Mouse (Mus musculus): ENCODE data around the gene Klc1. TPM values are rescaled to one million over a fixed set of nuclear protein-coding genes. Genes with fewer than 3 reads are reported as not detected.

Gene Klc1
- total and polyA plus RNA-seq, 2 experiments from 2014 or later: 596 to 640 TPM

- no peak overlapping the region for H3K27ac ChIP-seq (ENCODE audit: low read depth, low read length)
- H3K9me3 ChIP-seq (ENCODE audit: low read length): no peaks in the 10 kb centered on the region
- no peaks in the 10 kb centered on the region for H3K36me3 ChIP-seq (ENCODE audit: insufficient read depth)
- 81% methylated on average over 2 of the region's 2 CpGs for WGBS
- no peaks in the 10 kb centered on the region for H3K27me3 ChIP-seq (ENCODE audit: insufficient read depth, low read length)
- H3K9ac ChIP-seq: no peak overlapping the region
- TF ChIP-seq CTCF (IDR thresholded peaks at IDR 0.05; ENCODE audit: low read depth): no peak
- no peaks in the 10 kb centered on the region for H3K4me1 ChIP-seq (ENCODE audit: insufficient read depth)
- no peak overlapping the region for H3K4me3 ChIP-seq (ENCODE audit: low read depth, low read length)
- ATAC-seq (no peak), DNase-seq (no peak)
- no peak overlapping the region for H3K4me2 ChIP-seq (ENCODE audit: low read depth)
These were observed 15.2 kb upstream of the Klc1 start for GRCm38 (mm10) chr12:111743419-111743818.

- ATAC-seq: no peak
- 74% methylated on average over 11 of the region's 11 CpGs for WGBS
- Histone ChIP-seq H3K36me3 (ENCODE audit: insufficient read depth) (no peaks in the 10 kb centered on the region), H3K4me3 (ENCODE audit: low read depth, low read length) (no peak overlapping the region), H3K27ac (ENCODE audit: low read depth, low read length) (no peak overlapping the region), H3K4me1 (ENCODE audit: insufficient read depth) (no peaks in the 10 kb centered on the region), H3K9ac (no peak overlapping the region), H3K27me3 (ENCODE audit: insufficient read depth, low read length) (no peaks in the 10 kb centered on the region), H3K9me3 (ENCODE audit: low read length) (no peaks in the 10 kb centered on the region), H3K4me2 (ENCODE audit: low read depth) (no peak overlapping the region)
- no peak for TF ChIP-seq CTCF (IDR thresholded peaks at IDR 0.05; ENCODE audit: low read depth)
- no peak for DNase-seq
These were observed 14.6 kb upstream of the Klc1 start for GRCm38 (mm10) chr12:111743981-111744423.

GRCm38 (mm10) chr12:111745274-111745673 is 13.4 kb upstream of the Klc1 start:
- H3K9ac ChIP-seq: no peak overlapping the region
- TF ChIP-seq CTCF (IDR thresholded peaks at IDR 0.05; ENCODE audit: low read depth): no peak
- DNase-seq: no peak
- WGBS: 78% methylated on average over 6 of the region's 6 CpGs
- no peaks in the 10 kb centered on the region for H3K9me3 ChIP-seq (ENCODE audit: low read length)
- ATAC-seq: no peak
- H3K4me1 ChIP-seq (ENCODE audit: insufficient read depth): no peaks in the 10 kb centered on the region
- H3K36me3 ChIP-seq (ENCODE audit: insufficient read depth): no peaks in the 10 kb centered on the region
- no peak overlapping the region for H3K4me3 ChIP-seq (ENCODE audit: low read depth, low read length)
- H3K27ac ChIP-seq (ENCODE audit: low read depth, low read length): no peak overlapping the region
- H3K27me3 ChIP-seq (ENCODE audit: insufficient read depth, low read length): no peaks in the 10 kb centered on the region
- H3K4me2 ChIP-seq (ENCODE audit: low read depth): no peak overlapping the region

- H3K9me3 ChIP-seq (ENCODE audit: low read length): no peaks in the 10 kb centered on the region
- H3K27ac ChIP-seq (ENCODE audit: low read depth, low read length): no peak overlapping the region
- H3K4me3 ChIP-seq (ENCODE audit: low read depth, low read length): no peak overlapping the region
- ATAC-seq (peak; percentile 62), DNase-seq (no peak)
- WGBS: 66% methylated on average over 5 of the region's 5 CpGs
- no peaks in the 10 kb centered on the region for H3K27me3 ChIP-seq (ENCODE audit: insufficient read depth, low read length)
- TF ChIP-seq CTCF (IDR thresholded peaks at IDR 0.05; ENCODE audit: low read depth): no peak
- no peak overlapping the region for H3K4me2 ChIP-seq (ENCODE audit: low read depth)
- no peaks in the 10 kb centered on the region for H3K36me3 ChIP-seq (ENCODE audit: insufficient read depth)
- H3K9ac ChIP-seq: no peak overlapping the region
- H3K4me1 ChIP-seq (ENCODE audit: insufficient read depth): no peaks in the 10 kb centered on the region
These were observed 12.6 kb upstream of the Klc1 start for GRCm38 (mm10) chr12:111746091-111746490.

- Histone ChIP-seq H3K27me3 (ENCODE audit: insufficient read depth, low read length) (no peaks in the 10 kb centered on the region), H3K36me3 (ENCODE audit: insufficient read depth) (no peaks in the 10 kb centered on the region), H3K4me2 (ENCODE audit: low read depth) (no peak overlapping the region), H3K9me3 (ENCODE audit: low read length) (no peaks in the 10 kb centered on the region), H3K9ac (no peak overlapping the region), H3K27ac (ENCODE audit: low read depth, low read length) (no peak overlapping the region), H3K4me3 (ENCODE audit: low read depth, low read length) (no peak overlapping the region), H3K4me1 (ENCODE audit: insufficient read depth) (no peaks in the 10 kb centered on the region)
- DNase-seq: no peak
- no peak for TF ChIP-seq CTCF (IDR thresholded peaks at IDR 0.05; ENCODE audit: low read depth)
- WGBS: 87% methylated on average over 7 of the region's 7 CpGs
- ATAC-seq: no peak
These were observed 11.2 kb upstream of the Klc1 start for GRCm38 (mm10) chr12:111747421-111747820.

GRCm38 (mm10) chr12:111750739-111751138 is 7.9 kb upstream of the Klc1 start:
- H3K4me2 ChIP-seq (ENCODE audit: low read depth): no peak overlapping the region
- ATAC-seq: no peak
- no peaks in the 10 kb centered on the region for H3K27me3 ChIP-seq (ENCODE audit: insufficient read depth, low read length)
- TF ChIP-seq CTCF (IDR thresholded peaks at IDR 0.05; ENCODE audit: low read depth): no peak
- no peak overlapping the region for H3K4me3 ChIP-seq (ENCODE audit: low read depth, low read length)
- H3K36me3 ChIP-seq (ENCODE audit: insufficient read depth): no peaks in the 10 kb centered on the region
- no peak overlapping the region for H3K27ac ChIP-seq (ENCODE audit: low read depth, low read length)
- 94% methylated on average over 3 of the region's 3 CpGs for WGBS
- DNase-seq: no peak
- H3K9ac ChIP-seq: no peak overlapping the region
- no peaks in the 10 kb centered on the region for H3K4me1 ChIP-seq (ENCODE audit: insufficient read depth)
- no peaks in the 10 kb centered on the region for H3K9me3 ChIP-seq (ENCODE audit: low read length)

- no peak for TF ChIP-seq CTCF (IDR thresholded peaks at IDR 0.05; ENCODE audit: low read depth)
- DNase-seq: no peak
- Histone ChIP-seq H3K4me3 (ENCODE audit: low read depth, low read length) (no peak overlapping the region), H3K9ac (no peak overlapping the region), H3K27me3 (ENCODE audit: insufficient read depth, low read length) (no peaks in the 10 kb centered on the region), H3K4me2 (ENCODE audit: low read depth) (no peak overlapping the region), H3K27ac (ENCODE audit: low read depth, low read length) (no peak overlapping the region), H3K36me3 (ENCODE audit: insufficient read depth) (no peaks in the 10 kb centered on the region), H3K4me1 (ENCODE audit: insufficient read depth) (no peaks in the 10 kb centered on the region), H3K9me3 (ENCODE audit: low read length) (no peaks in the 10 kb centered on the region)
- ATAC-seq: no peak
- 80% methylated on average over 6 of the region's 6 CpGs for WGBS
These were observed 6.2 kb upstream of the Klc1 start for GRCm38 (mm10) chr12:111752491-111752890.

- DNase-seq: no peak
- no peak for ATAC-seq
- H3K27me3 ChIP-seq (ENCODE audit: insufficient read depth, low read length): no peaks in the 10 kb centered on the region
- no peak overlapping the region for H3K4me2 ChIP-seq (ENCODE audit: low read depth)
- H3K9ac ChIP-seq: no peak overlapping the region
- no peaks in the 10 kb centered on the region for H3K36me3 ChIP-seq (ENCODE audit: insufficient read depth)
- 0 out of 2 replicates have a peak, but pooled peaks cover 6% of the 10 kb centered on the region for H3K4me1 ChIP-seq (ENCODE audit: insufficient read depth)
- H3K4me3 ChIP-seq (ENCODE audit: low read depth, low read length): no peak overlapping the region
- H3K27ac ChIP-seq (ENCODE audit: low read depth, low read length): no peak overlapping the region
- H3K9me3 ChIP-seq (ENCODE audit: low read length): no peaks in the 10 kb centered on the region
- TF ChIP-seq CTCF (IDR thresholded peaks at IDR 0.05; ENCODE audit: low read depth): no peak
- WGBS: 67% methylated on average over 9 of the region's 9 CpGs
These were observed 5.3 kb upstream of the Klc1 start for GRCm38 (mm10) chr12:111753347-111753746.
